Mouse (Mus musculus) embryonic facial prominence, embryonic 15.5 days (tissue): ENCODE measurements around the gene Entpd2. TPM values are rescaled to one million over a fixed set of nuclear protein-coding genes. Genes with fewer than 3 reads are reported as not detected.

ENCODE experiments used
- ATAC-seq: fragments of 200-750 bp; cut with Nextera tagmentation; 2 replicates; pipeline ENCODE4 v1.8.0; 2017; ENCODE audit warnings: low read depth, moderate TSS enrichment; ENCODE audit not compliant: insufficient number of reproducible peaks, low FRiP score, low TSS enrichment
- H3K27ac ChIP-seq: fragments of 300-500 bp; sonication (generic); replicated peaks from 2 replicates; pipeline ENCODE4 v1.5.1; 2015; ENCODE audit warnings: mild to moderate bottlenecking, inconsistent platforms
- H3K27me3 ChIP-seq: fragments of 300-500 bp; sonication (generic); 2 replicates; pipeline ENCODE4 v1.6.1; 2015; ENCODE audit warnings: inconsistent platforms
- H3K36me3 ChIP-seq: fragments of 300-500 bp; sonication (generic); 2 replicates; pipeline ENCODE4 v1.6.1; 2015; ENCODE audit warnings: mild to moderate bottlenecking, inconsistent platforms
- H3K4me1 ChIP-seq: fragments of 300-500 bp; sonication (generic); 2 replicates; pipeline ENCODE4 v1.6.1; 2015; ENCODE audit warnings: inconsistent platforms
- H3K4me2 ChIP-seq: fragments of 300-500 bp; sonication (generic); replicated peaks from 2 replicates; pipeline ENCODE4 v1.6.1; 2015; ENCODE audit warnings: mild to moderate bottlenecking, inconsistent platforms
- H3K4me3 ChIP-seq: fragments of 300-500 bp; sonication (generic); replicated peaks from 2 replicates; pipeline ENCODE4 v1.5.1; 2015; ENCODE audit warnings: mild to moderate bottlenecking, inconsistent platforms
- H3K9ac ChIP-seq: fragments of 300-500 bp; sonication (generic); 2 replicates; pipeline ENCODE4 v1.6.1; 2015; ENCODE audit warnings: inconsistent platforms
- H3K9me3 ChIP-seq: fragments of 300-500 bp; sonication (generic); replicated peaks from 2 replicates; pipeline ENCODE4 v1.6.1; 2016; ENCODE audit warnings: inconsistent platforms
- WGBS: fragments of 180-500 bp; shearing (Covaris S2); methylation state at CpG from one replicate; pipeline ENCODE4 v1.1.7; 2015; 5-methylcytosine and 5-hydroxymethylcytosine counted together
- polyA plus RNA-seq: library from polyadenylated mRNA; unstranded; fragments of >200 nt; fragmentation: Nextera tagmentation; extraction: Ambion mirVana; gene quantifications from 2 replicates; pipeline ENCODE4 v1.2.1, GENCODE M21; 2015

Entpd2 gene
- polyA plus RNA-seq, 1 experiment from 2014 or later: 7.4 TPM

GRCm38 (mm10) chr2:25417426-25417825, 21.8 kb downstream of the Entpd2 start:
- ATAC-seq: no peak
- Histone ChIP-seq H3K9me3 (no peaks in the 10 kb centered on the region), H3K4me2 (no peak overlapping the region), H3K27me3 (no peaks in the 10 kb centered on the region), H3K27ac (no peak overlapping the region), H3K36me3 (no peaks in the 10 kb centered on the region), H3K9ac (no peak overlapping the region), H3K4me1 (0 out of 2 replicates have a peak, but pooled peaks cover 4% of the 10 kb centered on the region), H3K4me3 (no peak overlapping the region)
- 16% methylated on average over 3 of the region's 3 CpGs for WGBS

- Histone ChIP-seq H3K9me3 (no peaks in the 10 kb centered on the region), H3K27ac (no peak overlapping the region), H3K4me3 (no peak overlapping the region), H3K4me2 (no peak overlapping the region), H3K27me3 (peaks cover 29% of the 10 kb centered on the region), H3K36me3 (no peaks in the 10 kb centered on the region), H3K4me1 (0 out of 2 replicates have a peak, but pooled peaks cover 8% of the 10 kb centered on the region), H3K9ac (no peak overlapping the region)
- 19% methylated on average over 3 of the region's 3 CpGs for WGBS
- ATAC-seq: no peak
Observed at GRCm38 (mm10) chr2:25421896-25422295, 26.2 kb downstream of the Entpd2 start.

- Histone ChIP-seq H3K4me1 (0 out of 2 replicates have a peak, but pooled peaks cover 8% of the 10 kb centered on the region), H3K9me3 (no peaks in the 10 kb centered on the region), H3K4me2 (no peak within 1 kb of the TSS), H3K9ac (no peak within 1 kb of the TSS), H3K4me3 (no peak within 1 kb of the TSS), H3K27ac (no peak within 1 kb of the TSS), H3K36me3 (no peaks in the 10 kb centered on the region), H3K27me3 (peaks cover 29% of the 10 kb centered on the region)
- 60% methylated on average over 17 of the region's 17 CpGs for WGBS
- ATAC-seq: no peak
Observed at GRCm38 (mm10) chr2:25422587-25423410, 27.1 kb downstream of the Entpd2 start, which contains the start of gene Fut7. Fut7 (plus strand) TSS chr2:25423267.

GRCm38 (mm10) chr2:25423626-25424025, 28.0 kb downstream of the Entpd2 start:
- 71% methylated on average over 1 of the region's 1 CpGs for WGBS
- no peak overlapping the region for H3K27ac ChIP-seq
- ATAC-seq: no peak
- H3K4me1 ChIP-seq: peaks cover 11% of the 10 kb centered on the region; the same call in 1 of the 2 replicates
- H3K27me3 ChIP-seq: peaks cover 29% of the 10 kb centered on the region
- H3K9me3 ChIP-seq: no peaks in the 10 kb centered on the region
- H3K4me2 ChIP-seq: no peak overlapping the region
- H3K4me3 ChIP-seq: no peak overlapping the region
- H3K9ac ChIP-seq: no peak overlapping the region
- no peaks in the 10 kb centered on the region for H3K36me3 ChIP-seq

- Histone ChIP-seq H3K9ac (no peak overlapping the region), H3K4me2 (no peak overlapping the region), H3K27me3 (peaks cover 36% of the 10 kb centered on the region)
Observed at GRCm38 (mm10) chr2:25425481-25425880, 29.8 kb downstream of the Entpd2 start.

GRCm38 (mm10) chr2:25426721-25427191, 31.1 kb downstream of the Entpd2 start:
- Histone ChIP-seq H3K4me2 (no peak overlapping the region), H3K27ac (no peak overlapping the region), H3K9ac (no peak overlapping the region), H3K4me1 (peaks cover 16% of the 10 kb centered on the region), H3K27me3 (peaks cover 36% of the 10 kb centered on the region), H3K36me3 (no peaks in the 10 kb centered on the region), H3K4me3 (no peak overlapping the region), H3K9me3 (no peaks in the 10 kb centered on the region)
- no peak for ATAC-seq
- 27% methylated on average over 5 of the region's 5 CpGs for WGBS

More at GRCm38 (mm10) chr2:25425481-25425880, 29.8 kb downstream of the Entpd2 start:
- no peaks in the 10 kb centered on the region for H3K36me3 ChIP-seq
- no peaks in the 10 kb centered on the region for H3K9me3 ChIP-seq
- H3K4me1 ChIP-seq: peaks cover 18% of the 10 kb centered on the region
- ATAC-seq: no peak
- H3K27ac ChIP-seq: no peak overlapping the region
- H3K4me3 ChIP-seq: no peak overlapping the region
- WGBS: 50% methylated on average over 27 of the region's 27 CpGs

GRCm38 (mm10) chr2:25427256-25427655, 31.6 kb downstream of the Entpd2 start:
- no peaks in the 10 kb centered on the region for H3K9me3 ChIP-seq
- no peak for ATAC-seq
- H3K4me3 ChIP-seq: no peak overlapping the region
- no peak overlapping the region for H3K4me2 ChIP-seq
- H3K27me3 ChIP-seq: peaks cover 36% of the 10 kb centered on the region
- no peaks in the 10 kb centered on the region for H3K36me3 ChIP-seq
- H3K9ac ChIP-seq: no peak overlapping the region
- no peak overlapping the region for H3K27ac ChIP-seq
- 83% methylated on average over 5 of the region's 5 CpGs for WGBS
- H3K4me1 ChIP-seq: peaks cover 14% of the 10 kb centered on the region

GRCm38 (mm10) chr2:25428442-25429236, 33.0 kb downstream of the Entpd2 start, which contains the start of gene Abca2:
Abca2 (plus strand) TSS chr2:25428703.
- Histone ChIP-seq H3K27me3 (peaks cover 32% of the 10 kb centered on the region), H3K9me3 (no peaks in the 10 kb centered on the region)
- under 1% methylated on average over 87 of the region's 89 CpGs for WGBS

GRCm38 (mm10) chr2:25429435-25430180, 33.9 kb downstream of the Entpd2 start:
- peak overlapping the region; percentile 69 for H3K4me3 ChIP-seq
- no peak overlapping the region for H3K9ac ChIP-seq
- peaks cover 29% of the 10 kb centered on the region for H3K27me3 ChIP-seq
- peak overlapping the region; percentile 95 for H3K4me2 ChIP-seq
- no peak overlapping the region for H3K27ac ChIP-seq
- H3K9me3 ChIP-seq: no peaks in the 10 kb centered on the region
- ATAC-seq: no peak
- peaks cover 10% of the 10 kb centered on the region for H3K4me1 ChIP-seq
- no peaks in the 10 kb centered on the region for H3K36me3 ChIP-seq
- 63% methylated on average over 5 of the region's 5 CpGs for whole genome bisulfite sequencing

More at GRCm38 (mm10) chr2:25428442-25429236, 33.0 kb downstream of the Entpd2 start, which contains the start of gene Abca2:
- Histone ChIP-seq H3K4me1 (peaks cover 10% of the 10 kb centered on the region), H3K27ac (no peak within 1 kb of the TSS), H3K4me3 (peak within 1 kb of the TSS; percentile 69), H3K9ac (peak within 1 kb of the TSS; percentile 53), H3K36me3 (no peaks in the 10 kb centered on the region), H3K4me2 (peak within 1 kb of the TSS; percentile 95)
- peak; percentile 88 for ATAC-seq

- Histone ChIP-seq H3K27me3 (peaks cover 19% of the 10 kb centered on the region), H3K9me3 (no peaks in the 10 kb centered on the region), H3K4me2 (no peak overlapping the region), H3K9ac (no peak overlapping the region), H3K36me3 (no peaks in the 10 kb centered on the region), H3K4me3 (no peak overlapping the region), H3K27ac (no peak overlapping the region), H3K4me1 (peaks cover 10% of the 10 kb centered on the region)
- no peak for ATAC-seq
- 58% methylated on average over 17 of the region's 17 CpGs for WGBS
Observed at GRCm38 (mm10) chr2:25430395-25431233, 34.9 kb downstream of the Entpd2 start.
